Mouse (Mus musculus): ENCODE data around the gene Etv6.

GRCm38 (mm10) chr6:134175059-134175458 lies 139.6 kb downstream of the Etv6 start:
- TF ChIP-seq CTCF (IDR thresholded peaks at IDR 0.05; ENCODE audit: low read depth) (no peak), EP300 (optimal IDR thresholded peaks at IDR 0.05) (no peak)
